Mouse (Mus musculus) embryonic facial prominence, embryonic 12.5 days (tissue): ENCODE results near the gene Stxbp2. TPM values are rescaled to one million over a fixed set of nuclear protein-coding genes. Genes with fewer than 3 reads are reported as not detected.
A peak's percentile ranks its signal among the peaks of the same experiment; 100 is the strongest.
"Not testable (repeated sequence)": the region's sequence is repeated elsewhere in the genome, so short reads cannot be mapped to it uniquely, and the experiment has no call there.

Experiments
- ATAC-seq: fragments of 200-750 bp; cut with Nextera tagmentation; 2 replicates; pipeline ENCODE4 v1.8.0; 2017; ENCODE audit not compliant: insufficient number of reproducible peaks, insufficient read depth, low FRiP score, low TSS enrichment
- H3K27ac ChIP-seq: fragments of 300-500 bp; sonication (generic); 2 replicates; pipeline ENCODE4 v1.5.1; 2016; ENCODE audit warnings: mild to moderate bottlenecking
- H3K27me3 ChIP-seq: fragments of 300-500 bp; sonication (generic); 2 replicates; pipeline ENCODE4 v1.6.1; 2016; ENCODE audit warnings: mild to moderate bottlenecking, moderate library complexity
- H3K36me3 ChIP-seq: fragments of 300-500 bp; sonication (generic); 2 replicates; pipeline ENCODE4 v1.6.1; 2016; ENCODE audit warnings: mild to moderate bottlenecking
- H3K4me1 ChIP-seq: fragments of 300-500 bp; sonication (generic); 2 replicates; pipeline ENCODE4 v1.6.1; 2016
- H3K4me2 ChIP-seq: fragments of 300-500 bp; sonication (generic); replicated peaks from 2 replicates; pipeline ENCODE4 v1.6.1; 2016; ENCODE audit warnings: mild to moderate bottlenecking, moderate library complexity
- H3K4me3 ChIP-seq: fragments of 300-500 bp; sonication (generic); 2 replicates; pipeline ENCODE4 v1.5.1; 2016; ENCODE audit warnings: mild to moderate bottlenecking
- H3K9ac ChIP-seq: fragments of 300-500 bp; sonication (generic); 2 replicates; pipeline ENCODE4 v1.6.1; 2016; ENCODE audit warnings: mild to moderate bottlenecking, moderate library complexity
- H3K9me3 ChIP-seq: fragments of 300-500 bp; sonication (generic); 2 replicates; pipeline ENCODE4 v1.6.1; 2016; ENCODE audit warnings: mild to moderate bottlenecking, moderate library complexity
- WGBS: fragments of 180-500 bp; shearing (Covaris S2); methylation state at CpG from one replicate; pipeline ENCODE4 v1.1.7; 2016; 5-methylcytosine and 5-hydroxymethylcytosine counted together
- polyA plus RNA-seq: library from polyadenylated mRNA; unstranded; fragments of >200 nt; fragmentation: Nextera tagmentation; extraction: Ambion mirVana; gene quantifications from 2 replicates; pipeline ENCODE4 v1.2.1, GENCODE M21; 2016

The Stxbp2 gene
- 27.4 and 28.8 TPM in 2 replicates for polyA plus RNA-seq

- H3K9ac ChIP-seq = peak within 1 kb of the TSS; percentile 33; the same call in 1 of the 2 replicates
- 6% methylated on average over 47 of the region's 47 CpGs for WGBS
- H3K9me3 ChIP-seq = no peaks in the 10 kb centered on the region
- no peak within 1 kb of the TSS for H3K27ac ChIP-seq
- 0 out of 2 replicates have a peak, but pooled peaks have one; percentile 67 for ATAC-seq
- H3K4me2 ChIP-seq = peak within 1 kb of the TSS; percentile 74
- H3K27me3 ChIP-seq = peaks cover 26% of the 10 kb centered on the region
- no peaks in the 10 kb centered on the region for H3K4me1 ChIP-seq
- H3K4me3 ChIP-seq = peak within 1 kb of the TSS; percentile 51
- H3K36me3 ChIP-seq = no peaks in the 10 kb centered on the region
These were observed at the start of gene Stxbp2 for GRCm38 (mm10) chr8:3630647-3631477. Gene Stxbp2, plus strand, starts transcription at chr8:3630955.

- H3K9ac ChIP-seq, H3K27me3 ChIP-seq, H3K4me2 ChIP-seq, H3K36me3 ChIP-seq, H3K4me3 ChIP-seq, H3K9me3 ChIP-seq, H3K4me1 ChIP-seq, H3K27ac ChIP-seq, ATAC-seq: not testable (repeated sequence)
- WGBS = 91% methylated on average over 3 of the region's 3 CpGs
These were observed 48.8 kb upstream of the Stxbp2 start for GRCm38 (mm10) chr8:3581961-3582360.

- H3K9me3 ChIP-seq = no peaks in the 10 kb centered on the region
- H3K36me3 ChIP-seq = no peaks in the 10 kb centered on the region
- WGBS = 95% methylated on average over 2 of the region's 2 CpGs
- no peak overlapping the region for H3K4me3 ChIP-seq
- H3K27ac ChIP-seq = no peak overlapping the region
- no peak overlapping the region for H3K4me2 ChIP-seq
- peaks cover 14% of the 10 kb centered on the region for H3K27me3 ChIP-seq
- no peak for ATAC-seq
- peaks cover 4% of the 10 kb centered on the region; the same call in 1 of the 2 replicates for H3K4me1 ChIP-seq
- H3K9ac ChIP-seq = no peak overlapping the region
These were observed 44.3 kb upstream of the Stxbp2 start for GRCm38 (mm10) chr8:3586452-3586851.

GRCm38 (mm10) chr8:3586993-3587390 lies 43.8 kb upstream of the Stxbp2 start, which contains the start of gene Camsap3:
Gene Camsap3, plus strand, starts transcription at chr8:3587293.
- 11% methylated on average over 7 of the region's 7 CpGs for WGBS
- Histone ChIP-seq H3K36me3 (no peaks in the 10 kb centered on the region), H3K27me3 (peaks cover 14% of the 10 kb centered on the region), H3K4me1 (peaks cover 4% of the 10 kb centered on the region; the same call in 1 of the 2 replicates), H3K9ac (peak within 1 kb of the TSS; percentile 72), H3K9me3 (no peaks in the 10 kb centered on the region), H3K4me2 (peak within 1 kb of the TSS; percentile 97), H3K4me3 (peak within 1 kb of the TSS; percentile 72), H3K27ac (peak within 1 kb of the TSS; percentile 67; the same call in 1 of the 2 replicates)
- ATAC-seq = 0 out of 2 replicates have a peak, but pooled peaks have one; percentile 1

GRCm38 (mm10) chr8:3587391-3588257 lies 43.1 kb upstream of the Stxbp2 start:
- H3K4me1 ChIP-seq = peaks cover 4% of the 10 kb centered on the region; the same call in 1 of the 2 replicates
- peak; percentile 73 for ATAC-seq
- no peaks in the 10 kb centered on the region for H3K36me3 ChIP-seq
- WGBS = under 1% methylated on average over 77 of the region's 77 CpGs
- no peaks in the 10 kb centered on the region for H3K9me3 ChIP-seq
- peak overlapping the region; percentile 67; the same call in 1 of the 2 replicates for H3K27ac ChIP-seq
- peak overlapping the region; percentile 72 for H3K4me3 ChIP-seq
- peak overlapping the region; percentile 97 for H3K4me2 ChIP-seq
- peak overlapping the region; percentile 72 for H3K9ac ChIP-seq
- H3K27me3 ChIP-seq = peaks cover 14% of the 10 kb centered on the region

- H3K27ac ChIP-seq = no peak overlapping the region
- H3K36me3 ChIP-seq = no peaks in the 10 kb centered on the region
- H3K9me3 ChIP-seq = no peaks in the 10 kb centered on the region
- peaks cover 4% of the 10 kb centered on the region; the same call in 1 of the 2 replicates for H3K4me1 ChIP-seq
- peak; percentile 52; the same call in 1 of the 2 replicates for ATAC-seq
- WGBS = 4% methylated on average over 11 of the region's 11 CpGs
- H3K4me2 ChIP-seq = peak overlapping the region; percentile 97
- peaks cover 14% of the 10 kb centered on the region for H3K27me3 ChIP-seq
- peak overlapping the region; percentile 72 for H3K9ac ChIP-seq
- H3K4me3 ChIP-seq = peak overlapping the region; percentile 72
These were observed 42.5 kb upstream of the Stxbp2 start for GRCm38 (mm10) chr8:3588258-3588633.

GRCm38 (mm10) chr8:3593470-3593869 lies 37.3 kb upstream of the Stxbp2 start:
- no peaks in the 10 kb centered on the region for H3K4me1 ChIP-seq
- 67% methylated on average over 3 of the region's 3 CpGs for WGBS
- ATAC-seq = no peak

GRCm38 (mm10) chr8:3594466-3594865 lies 36.3 kb upstream of the Stxbp2 start:
- H3K4me1 ChIP-seq = no peaks in the 10 kb centered on the region
- 91% methylated on average over 2 of the region's 2 CpGs for WGBS
- H3K4me2 ChIP-seq = no peak overlapping the region
- ATAC-seq = no peak
- H3K9me3 ChIP-seq = no peaks in the 10 kb centered on the region
- no peak overlapping the region for H3K4me3 ChIP-seq
- H3K27ac ChIP-seq = no peak overlapping the region
- no peaks in the 10 kb centered on the region for H3K27me3 ChIP-seq
- no peak overlapping the region for H3K9ac ChIP-seq
- H3K36me3 ChIP-seq = no peaks in the 10 kb centered on the region

More at GRCm38 (mm10) chr8:3593470-3593869, 37.3 kb upstream of the Stxbp2 start:
- Histone ChIP-seq H3K36me3 (no peaks in the 10 kb centered on the region), H3K4me3 (no peak overlapping the region), H3K4me2 (no peak overlapping the region), H3K27ac (no peak overlapping the region), H3K27me3 (no peaks in the 10 kb centered on the region), H3K9me3 (no peaks in the 10 kb centered on the region), H3K9ac (no peak overlapping the region)

- peaks cover 16% of the 10 kb centered on the region; the same call in 1 of the 2 replicates for H3K36me3 ChIP-seq
- WGBS = 73% methylated on average over 3 of the region's 3 CpGs
- no peaks in the 10 kb centered on the region for H3K27me3 ChIP-seq
- no peak overlapping the region for H3K27ac ChIP-seq
- H3K9ac ChIP-seq = no peak overlapping the region
- no peaks in the 10 kb centered on the region for H3K4me1 ChIP-seq
- no peaks in the 10 kb centered on the region for H3K9me3 ChIP-seq
- H3K4me2 ChIP-seq = no peak overlapping the region
- ATAC-seq = no peak
- no peak overlapping the region for H3K4me3 ChIP-seq
These were observed 32.7 kb upstream of the Stxbp2 start for GRCm38 (mm10) chr8:3598054-3598453.

GRCm38 (mm10) chr8:3599219-3599618 lies 31.5 kb upstream of the Stxbp2 start:
- peaks cover 27% of the 10 kb centered on the region; the same call in 1 of the 2 replicates for H3K36me3 ChIP-seq
- no peak overlapping the region for H3K4me2 ChIP-seq
- ATAC-seq = no peak
- H3K4me3 ChIP-seq = no peak overlapping the region
- no peaks in the 10 kb centered on the region for H3K27me3 ChIP-seq
- WGBS = 60% methylated on average over 1 of the region's 1 CpGs
- H3K4me1 ChIP-seq = no peaks in the 10 kb centered on the region
- H3K27ac ChIP-seq = no peak overlapping the region
- H3K9ac ChIP-seq = no peak overlapping the region
- H3K9me3 ChIP-seq = no peaks in the 10 kb centered on the region

- H3K4me2 ChIP-seq = no peak overlapping the region
- peaks cover 27% of the 10 kb centered on the region; the same call in 1 of the 2 replicates for H3K36me3 ChIP-seq
- no peak for ATAC-seq
- no peaks in the 10 kb centered on the region for H3K27me3 ChIP-seq
- no peaks in the 10 kb centered on the region for H3K4me1 ChIP-seq
- H3K9ac ChIP-seq = no peak overlapping the region
- 95% methylated on average over 6 of the region's 6 CpGs for WGBS
- no peaks in the 10 kb centered on the region for H3K9me3 ChIP-seq
- H3K27ac ChIP-seq = no peak overlapping the region
- H3K4me3 ChIP-seq = no peak overlapping the region
These were observed 30.4 kb upstream of the Stxbp2 start for GRCm38 (mm10) chr8:3600401-3600800.
